Mouse (Mus musculus) B cell, adult 2 months (primary cell): ENCODE measurements around the gene Poc1b.
"Not testable (repeated sequence)": the region's sequence is repeated elsewhere in the genome, so short reads cannot be mapped to it uniquely, and the experiment has no call there.

Source experiments
- DNase-seq, 2 experiments: peaks; one replicate each; pipeline ENCODE4 v3.0.0; 2022

The Poc1b gene

GRCm38 (mm10) chr10:99197607-99198305 lies 90.9 kb downstream of the Poc1b start:
- DNase-seq = peak; percentile 40 to 49

DNA sequence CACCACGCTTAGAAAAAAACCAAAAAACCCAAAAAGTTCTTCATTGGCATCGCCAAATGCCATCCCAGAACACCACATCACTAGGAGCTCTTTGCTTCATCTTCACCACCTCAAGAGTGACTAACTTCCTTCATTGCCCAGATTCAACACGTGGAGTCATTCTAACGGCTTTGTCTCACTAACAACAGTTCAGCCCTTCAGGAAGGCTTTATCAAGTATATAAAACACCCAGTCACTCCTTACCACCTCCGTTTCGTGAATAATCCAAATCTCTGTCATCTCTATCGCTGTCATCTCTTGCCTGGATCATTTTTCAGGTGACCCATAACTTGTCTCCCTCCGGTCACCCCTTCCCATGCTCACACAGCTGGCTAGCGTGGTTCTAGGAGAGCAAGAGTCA lies 92.1 kb downstream of the Poc1b start:
- no peak for DNase-seq

DNA sequence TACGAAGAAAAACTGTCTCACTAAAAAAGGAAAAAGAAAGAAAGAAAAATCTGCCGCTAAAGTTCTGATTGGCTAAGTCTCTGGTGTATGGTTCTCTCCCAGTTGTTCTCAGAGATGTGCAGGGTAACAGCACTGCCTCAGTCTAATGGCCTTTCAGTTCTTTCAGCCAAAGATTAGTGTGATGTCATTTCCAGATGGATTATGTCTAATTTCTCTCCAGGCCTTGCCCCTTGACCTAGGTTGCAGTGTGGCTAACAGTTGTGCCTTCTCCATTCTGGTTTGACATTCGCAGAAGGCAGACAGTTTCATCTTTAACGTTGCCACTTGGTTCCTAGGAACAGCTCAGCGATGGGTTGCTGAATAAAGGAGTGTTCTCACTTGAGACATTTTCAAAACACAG lies 94.1 kb downstream of the Poc1b start:
- no peak for DNase-seq

DNA sequence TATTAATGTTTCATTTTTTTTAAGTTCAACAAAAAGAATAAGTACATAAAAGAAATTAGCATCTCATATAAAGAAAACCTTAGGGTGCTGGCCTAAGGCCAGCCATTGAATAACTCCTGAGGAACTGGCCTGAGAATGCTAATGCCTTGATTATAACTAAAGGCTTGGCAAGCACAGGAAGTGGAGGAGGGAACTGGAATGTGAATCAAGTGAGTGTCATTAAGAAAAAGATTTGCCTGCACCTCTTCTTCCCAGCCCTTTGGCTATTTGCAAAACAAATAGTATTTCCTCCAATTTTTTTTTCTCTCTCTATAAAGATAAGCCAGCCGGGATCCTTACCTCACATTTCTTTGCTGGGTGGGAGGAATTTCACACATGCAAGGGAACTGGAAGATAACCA lies 95.0 kb downstream of the Poc1b start:
- DNase-seq = no peak

GRCm38 (mm10) chr10:99202363-99202762 lies 95.5 kb downstream of the Poc1b start:
- no peak for DNase-seq

GRCm38 (mm10) chr10:99203163-99203562 lies 96.3 kb downstream of the Poc1b start:
- no peak for DNase-seq

- DNase-seq = no peak
Observed at GRCm38 (mm10) chr10:99203577-99204487, 97.0 kb downstream of the Poc1b start.

GRCm38 (mm10) chr10:99204553-99204952 lies 97.7 kb downstream of the Poc1b start:
- DNase-seq = peak; percentile 69 to 72

DNA sequence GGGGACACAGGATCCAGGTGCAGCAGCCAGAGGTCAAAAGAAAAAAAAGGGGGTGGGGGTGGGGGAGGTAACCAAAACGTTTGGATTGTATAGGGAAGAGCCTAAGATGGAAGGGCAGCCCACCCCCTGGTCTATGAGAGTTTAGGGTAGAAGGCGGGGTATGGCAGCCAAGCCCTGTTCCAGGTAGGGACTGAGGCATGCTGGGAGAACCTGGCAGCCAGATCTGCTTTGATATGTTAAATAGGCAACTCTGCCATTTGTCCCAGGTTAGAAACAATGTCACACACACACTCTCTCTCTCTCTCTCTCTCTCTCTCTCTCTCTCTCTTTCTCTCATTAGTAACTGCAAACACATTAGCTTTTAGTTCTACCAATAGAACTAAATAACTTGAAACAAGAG lies 100.3 kb downstream of the Poc1b start:
- no peak for DNase-seq

DNA sequence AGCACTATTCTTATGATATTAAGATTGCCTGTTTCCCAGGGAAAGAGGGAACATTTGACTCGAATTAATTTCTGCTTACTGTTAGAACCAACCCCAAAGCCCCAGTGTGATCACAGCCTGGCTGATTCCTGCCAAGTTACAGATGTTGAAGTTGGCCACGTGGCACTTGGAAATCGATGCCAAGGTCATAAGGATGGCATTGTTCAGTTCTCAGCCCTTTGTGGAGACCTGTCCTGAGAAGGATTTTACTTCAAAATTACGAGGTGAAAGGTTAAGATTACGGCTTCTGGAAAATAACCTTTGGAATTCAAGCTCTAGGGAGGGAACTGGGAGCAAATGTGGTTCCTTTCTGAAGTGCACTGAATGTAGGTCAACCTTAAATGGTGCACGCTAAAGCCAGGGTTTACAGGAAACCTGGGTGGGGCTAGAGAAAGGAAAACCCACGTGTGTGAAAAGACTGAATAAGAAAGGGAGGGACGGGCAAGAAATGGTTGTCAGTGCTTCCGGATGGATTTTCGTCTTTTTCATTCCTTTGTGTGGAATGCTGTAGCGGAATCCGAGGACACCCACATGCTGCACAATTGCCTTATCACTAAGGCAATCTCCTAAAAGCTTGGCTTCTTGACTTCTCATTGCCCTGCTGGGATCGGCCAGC lies 102.4 kb downstream of the Poc1b start:
- DNase-seq = no peak

DNA sequence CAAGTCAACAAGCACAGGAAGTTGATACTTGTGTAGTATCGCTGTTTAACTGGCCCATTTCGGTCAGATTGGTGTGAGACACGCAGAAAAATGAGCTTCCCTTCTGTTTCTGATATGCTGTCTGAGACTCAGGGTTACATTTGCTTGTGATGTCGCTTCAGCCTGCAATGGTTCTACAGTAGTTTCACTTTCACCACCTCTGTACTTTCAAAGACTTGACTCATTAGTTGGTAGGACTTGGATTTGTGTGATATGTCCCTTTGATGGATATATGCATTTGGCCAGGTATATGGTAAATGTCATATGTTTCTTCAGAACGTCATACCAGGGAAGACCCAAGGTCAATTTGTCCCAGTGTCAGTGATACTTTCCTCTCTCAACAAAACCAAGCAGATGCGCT lies 104.2 kb downstream of the Poc1b start:
- DNase-seq = no peak

- no peak for DNase-seq
Observed at GRCm38 (mm10) chr10:99211503-99212265, 104.8 kb downstream of the Poc1b start.

DNA sequence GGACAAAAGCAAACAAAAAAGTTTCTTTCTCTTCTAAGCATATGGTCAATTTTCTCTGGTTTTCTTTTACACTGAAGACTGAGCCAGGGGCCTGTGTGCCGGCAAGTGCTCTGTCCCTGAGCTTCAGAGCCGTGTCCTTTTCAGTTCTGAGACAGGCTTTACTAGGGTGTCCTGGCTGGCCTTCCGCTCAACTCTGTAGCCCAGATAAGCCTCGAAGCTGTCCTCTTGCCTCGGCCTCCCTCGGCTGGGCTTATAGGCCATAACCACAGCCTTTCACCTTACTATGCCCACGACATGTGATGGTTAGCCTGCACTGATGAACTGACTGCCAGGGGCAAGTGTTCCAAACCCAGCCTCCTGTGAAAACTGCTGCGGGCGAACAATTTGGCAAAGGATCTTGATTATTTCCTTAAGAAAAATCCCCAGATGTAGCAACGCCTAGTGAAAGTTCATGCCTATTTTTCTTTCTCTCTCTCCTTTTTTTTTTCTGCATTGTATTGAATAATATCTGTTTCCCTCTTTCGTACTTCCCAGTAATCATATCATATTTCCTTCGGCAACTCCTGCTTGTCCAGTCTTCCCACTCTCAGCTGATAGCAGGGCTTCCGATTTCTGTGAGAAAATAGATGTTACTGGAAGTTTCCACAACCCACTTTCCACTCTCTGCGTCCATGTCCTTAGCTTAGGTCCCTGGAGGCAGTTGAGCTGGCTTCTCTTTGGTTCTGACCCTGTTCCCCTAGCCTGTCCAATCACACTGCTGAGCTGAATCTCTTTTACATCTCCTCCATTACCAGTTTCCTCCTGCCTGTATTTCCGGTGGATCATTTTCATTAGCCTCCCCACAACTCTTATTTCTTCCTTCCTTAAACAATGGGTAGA lies 107.8 kb downstream of the Poc1b start:
- DNase-seq = no peak

GRCm38 (mm10) chr10:99216570-99216969 lies 109.7 kb downstream of the Poc1b start:
- DNase-seq = not testable (repeated sequence)

DNA sequence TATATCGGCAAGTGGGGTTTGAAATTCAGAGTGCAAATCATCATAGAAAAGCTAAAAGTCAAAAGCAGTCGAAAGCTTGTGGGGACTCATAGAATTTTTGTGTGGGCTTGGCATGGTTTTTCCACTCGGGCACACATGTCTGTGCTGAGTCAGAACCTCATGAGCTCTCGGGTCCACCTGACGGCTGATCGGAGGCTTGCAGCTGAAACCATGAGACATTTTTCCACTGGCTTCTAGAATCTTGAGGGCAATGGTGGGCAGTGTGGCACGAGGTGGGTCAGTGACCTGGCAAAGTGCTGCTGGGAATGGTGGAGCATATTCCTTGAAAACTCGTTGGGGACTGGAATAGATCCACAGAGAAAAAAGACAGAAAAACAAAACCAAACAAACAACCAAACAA lies 114.7 kb downstream of the Poc1b start:
- no peak for DNase-seq

- no peak for DNase-seq
Observed at GRCm38 (mm10) chr10:99222726-99223125, 115.9 kb downstream of the Poc1b start.

GRCm38 (mm10) chr10:99224218-99224617 lies 117.4 kb downstream of the Poc1b start:
- DNase-seq = no peak

GRCm38 (mm10) chr10:99226782-99227181 lies 119.9 kb downstream of the Poc1b start:
- DNase-seq = no peak

GRCm38 (mm10) chr10:99227968-99228864 lies 121.4 kb downstream of the Poc1b start:
- peak in 1 of 2 experiments; percentile 4 for DNase-seq

- no peak for DNase-seq
Observed at GRCm38 (mm10) chr10:99229031-99229684, 122.3 kb downstream of the Poc1b start.
